Mouse (Mus musculus): ENCODE measurements around the gene Adam19.

- TF ChIP-seq UBTF (IDR thresholded peaks at IDR 0.05; ENCODE audit: low read depth, low read length) (no peak), POLR2A (IDR thresholded peaks at IDR 0.05; ENCODE audit: low read depth, low read length) (no peak), EP300 (IDR thresholded peaks at IDR 0.05; ENCODE audit: low read length) (no peak), ELF1 (IDR thresholded peaks at IDR 0.05; ENCODE audit: low read depth, low read length) (no peak), KAT2A (IDR thresholded peaks at IDR 0.05; ENCODE audit: insufficient replicate concordance, low read length) (no peak), CTCF (conservative IDR thresholded peaks at IDR 0.05 in 1 of 2, IDR thresholded peaks at IDR 0.05 in 1 of 2; ENCODE audit: low read depth in 2 of 2, low read length in 2 of 2) (no peak), HCFC1 (IDR thresholded peaks at IDR 0.05; ENCODE audit: low read depth, low read length) (no peak), POLR2AphosphoS2 (IDR thresholded peaks at IDR 0.05; ENCODE audit: low read depth, low read length) (no peak)
Observed at GRCm38 (mm10) chr11:46077304-46077703, 21.5 kb downstream of the Adam19 start.
